Mouse (Mus musculus): ENCODE measurements around the gene Slc9a6. TPM values are rescaled to one million over a fixed set of nuclear protein-coding genes. Genes with fewer than 3 reads are reported as not detected.

The Slc9a6 gene
- polyA plus RNA-seq, 1 experiment = 12.3 TPM

DNA sequence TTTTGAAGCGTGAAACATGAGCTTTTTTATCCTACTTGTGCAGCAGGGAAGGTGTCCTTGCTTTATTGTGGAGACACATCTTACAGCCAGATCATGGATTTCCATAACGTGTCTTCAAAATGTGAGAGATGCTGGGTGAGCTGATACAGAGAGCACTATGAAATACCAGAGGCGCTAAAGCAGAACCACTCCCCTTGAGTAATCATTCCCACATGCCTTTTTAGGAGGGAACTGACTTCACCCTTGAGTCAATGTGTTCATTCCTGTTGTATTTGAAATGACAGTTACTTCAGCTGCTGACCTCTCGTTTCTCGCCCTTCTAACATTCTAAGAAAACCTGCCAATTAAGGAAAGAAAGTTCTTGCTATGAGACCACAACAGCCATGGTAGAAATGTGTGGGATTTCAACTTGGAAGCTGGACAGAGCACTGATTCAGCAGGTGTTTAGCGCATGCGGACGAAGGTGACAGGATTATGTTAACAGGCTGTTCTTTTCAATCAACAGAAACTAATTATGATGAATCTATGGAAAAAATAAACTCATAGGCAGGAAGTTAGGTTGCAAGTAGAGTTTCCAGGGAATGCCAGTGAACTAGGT lies 94.5 kb downstream of the Slc9a6 start:
- no peaks in the 10 kb centered on the region for H3K27me3 ChIP-seq (ENCODE audit: control insufficient read depth, insufficient read depth, low read length)
- H3K36me3 ChIP-seq (ENCODE audit: control insufficient read depth, insufficient read depth, low read length) = no peaks in the 10 kb centered on the region
- TF ChIP-seq CTCF (IDR thresholded peaks at IDR 0.05; ENCODE audit: extremely low read depth, insufficient read length, insufficient replicate concordance, low read depth, low read length) (no peak), POLR2A (IDR thresholded peaks at IDR 0.05; ENCODE audit: low read depth, low read length) (no peak)
- H3K27ac ChIP-seq (ENCODE audit: insufficient read depth, low read depth, low read length) = no peak overlapping the region
- H3K4me1 ChIP-seq (ENCODE audit: control insufficient read depth, insufficient read depth, insufficient read length, low read length) = no peaks in the 10 kb centered on the region
- WGBS = 68% methylated on average over 8 of the region's 8 CpGs
- no peak overlapping the region for H3K4me3 ChIP-seq (ENCODE audit: low read depth, low read length)

DNA sequence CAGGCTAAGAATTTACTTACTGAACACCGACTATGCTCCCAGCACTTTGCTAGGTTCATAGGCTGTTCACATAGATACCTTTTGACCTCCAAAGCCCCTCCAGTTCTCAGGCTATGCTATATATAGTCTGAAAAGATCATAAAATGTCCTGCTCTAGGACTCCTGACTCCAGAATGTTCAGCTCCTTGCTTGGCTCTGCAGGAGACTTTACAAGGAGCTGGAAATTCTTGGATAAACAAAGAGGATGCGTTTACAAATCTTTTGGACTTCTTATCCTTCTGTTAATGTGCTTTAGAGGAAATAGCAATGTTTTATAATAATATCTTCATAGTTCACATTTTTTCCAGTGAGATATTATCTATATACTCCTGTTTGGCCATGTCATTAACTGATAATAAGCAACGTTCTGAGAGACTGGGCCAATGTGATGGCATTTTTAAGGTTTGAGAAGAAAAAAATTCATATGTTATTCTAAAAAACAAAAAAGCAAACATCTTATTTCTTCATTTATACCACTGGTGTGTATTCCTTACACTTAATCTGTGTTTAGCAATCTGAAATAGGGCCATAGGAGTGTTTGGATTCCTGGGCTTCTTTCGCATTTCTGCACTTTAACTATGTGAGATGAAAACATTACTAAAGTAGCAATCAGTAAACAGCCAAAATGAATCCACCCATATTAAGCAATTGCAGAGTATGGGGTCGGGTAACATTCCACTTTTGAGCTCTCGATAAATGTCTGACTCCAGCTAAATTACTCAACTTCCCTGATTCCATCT lies 99.2 kb downstream of the Slc9a6 start:
- TF ChIP-seq POLR2A (IDR thresholded peaks at IDR 0.05; ENCODE audit: low read depth, low read length) (no peak), CTCF (IDR thresholded peaks at IDR 0.05; ENCODE audit: extremely low read depth, insufficient read length, insufficient replicate concordance, low read depth, low read length) (no peak)
- Histone ChIP-seq H3K36me3 (ENCODE audit: control insufficient read depth, insufficient read depth, low read length) (no peaks in the 10 kb centered on the region), H3K4me1 (ENCODE audit: control insufficient read depth, insufficient read depth, insufficient read length, low read length) (no peaks in the 10 kb centered on the region), H3K4me3 (ENCODE audit: low read depth, low read length) (no peak overlapping the region), H3K27ac (ENCODE audit: insufficient read depth, low read depth, low read length) (no peak overlapping the region), H3K27me3 (ENCODE audit: control insufficient read depth, insufficient read depth, low read length) (no peaks in the 10 kb centered on the region)
- 57% methylated on average over 6 of the region's 6 CpGs for WGBS

- no peak for TF ChIP-seq POLR2A (IDR thresholded peaks at IDR 0.05; ENCODE audit: low read depth, low read length)
- WGBS = 94% methylated on average over 1 of the region's 1 CpGs
- Histone ChIP-seq H3K27me3 (ENCODE audit: control insufficient read depth, insufficient read depth, low read length) (no peaks in the 10 kb centered on the region), H3K4me1 (ENCODE audit: control insufficient read depth, insufficient read depth, insufficient read length, low read length) (no peaks in the 10 kb centered on the region), H3K27ac (ENCODE audit: insufficient read depth, low read depth, low read length) (no peak overlapping the region), H3K4me3 (ENCODE audit: low read depth, low read length) (no peak overlapping the region), H3K36me3 (ENCODE audit: control insufficient read depth, insufficient read depth, low read length) (no peaks in the 10 kb centered on the region)
Observed at GRCm38 (mm10) chrX:56710522-56710921, 101.0 kb downstream of the Slc9a6 start.

DNA sequence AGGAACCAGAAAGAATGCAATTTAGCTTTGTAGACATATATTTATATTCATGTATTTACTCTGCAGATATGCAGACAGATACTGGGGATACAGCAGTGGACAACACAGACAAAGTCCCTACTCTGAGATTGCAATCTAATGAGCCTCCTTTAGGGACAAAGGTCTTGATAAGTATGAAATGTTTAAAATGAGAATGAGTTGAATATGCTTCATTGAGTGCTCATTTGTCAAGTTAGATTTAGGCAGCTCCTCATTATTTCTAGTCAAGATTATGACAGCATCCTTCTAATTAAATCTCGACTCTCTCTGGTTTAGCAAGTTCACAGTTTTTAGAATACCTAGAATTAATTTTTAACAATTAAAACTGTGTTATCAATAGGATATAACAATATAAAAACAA lies 103.1 kb downstream of the Slc9a6 start:
- Histone ChIP-seq H3K27ac (ENCODE audit: insufficient read depth, low read depth, low read length) (no peak overlapping the region), H3K4me1 (ENCODE audit: control insufficient read depth, insufficient read depth, insufficient read length, low read length) (no peaks in the 10 kb centered on the region), H3K4me3 (ENCODE audit: low read depth, low read length) (no peak overlapping the region), H3K27me3 (ENCODE audit: control insufficient read depth, insufficient read depth, low read length) (no peaks in the 10 kb centered on the region), H3K36me3 (ENCODE audit: control insufficient read depth, insufficient read depth, low read length) (no peaks in the 10 kb centered on the region)
- WGBS = 64% methylated on average over 1 of the region's 1 CpGs
- TF ChIP-seq POLR2A (IDR thresholded peaks at IDR 0.05; ENCODE audit: low read depth, low read length) (no peak), CTCF (IDR thresholded peaks at IDR 0.05; ENCODE audit: extremely low read depth, insufficient read length, insufficient replicate concordance, low read depth, low read length) (no peak)

Other genes starting within 250 kb of the Slc9a6 start
- gene Smim10l2a, start 235.2 kb upstream of the Slc9a6 start, polyA plus RNA-seq (2012; rRNA removed) = 0.34 and 0.90 TPM in 2 replicates
- not detected in 2 replicates for gene Gm2174, start 161.8 kb upstream of the Slc9a6 start, polyA plus RNA-seq (2012; rRNA removed)
- 1.8 and 2.1 TPM in 2 replicates for gene Ints6l, start 154.9 kb upstream of the Slc9a6 start, polyA plus RNA-seq (2012; rRNA removed)
- gene Gm10477, start 85.0 kb upstream of the Slc9a6 start, polyA plus RNA-seq (2012; rRNA removed) = not detected in 2 replicates
- gene Gm648, start 60.2 kb upstream of the Slc9a6 start, polyA plus RNA-seq (2012; rRNA removed) = not detected in 2 replicates
- gene Mmgt1, start 11.7 kb upstream of the Slc9a6 start, polyA plus RNA-seq (2012; rRNA removed) = 0.71 and 1.5 TPM in 2 replicates
- gene Fhl1, start 122.0 kb downstream of the Slc9a6 start, polyA plus RNA-seq (2012; rRNA removed) = 63.3 and 119 TPM in 2 replicates
- not detected in 2 replicates for gene Map7d3, start 212.6 kb downstream of the Slc9a6 start, polyA plus RNA-seq (2012; rRNA removed)

Measured in small intestine, adult 2 months (tissue).